Comparison of ENCODE assay signal across 8 mouse cellular contexts in the genomic region with DNA sequence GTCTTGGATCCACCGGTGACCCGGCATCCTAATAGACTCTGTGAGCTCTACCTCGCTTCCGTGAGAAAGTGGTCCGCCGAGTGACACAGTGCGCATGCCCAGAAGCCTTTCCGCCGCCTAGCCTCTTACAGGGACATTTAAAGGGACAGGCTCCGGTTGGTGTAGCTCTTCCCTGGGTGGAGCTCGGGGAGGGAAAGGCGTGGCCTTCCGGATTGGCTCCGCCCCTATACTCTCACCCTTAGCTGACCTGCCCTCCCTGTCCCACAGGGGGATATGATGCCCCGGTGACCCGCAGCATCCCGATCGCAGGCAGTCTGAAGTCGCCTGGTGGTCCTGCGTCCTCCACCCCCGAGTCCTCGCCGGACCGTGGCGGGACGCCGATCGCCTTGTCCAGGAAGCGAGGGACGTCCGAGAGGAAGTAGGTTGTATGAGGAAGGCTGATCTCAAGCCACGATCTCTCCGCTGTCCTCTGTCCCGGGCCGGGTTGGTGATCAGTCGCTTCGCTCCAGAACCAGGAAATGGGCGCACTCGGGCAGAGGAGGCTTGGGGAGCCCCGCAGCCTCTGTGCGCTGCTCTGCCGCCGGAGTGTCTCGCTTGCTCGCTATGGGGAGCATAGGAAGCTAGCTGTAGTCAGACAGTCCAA. TPM values are rescaled to one million over a fixed set of nuclear protein-coding genes. Genes with fewer than 3 reads are reported as not detected.
A peak's percentile ranks its signal among the peaks of the same experiment; 100 is the strongest.
DNase-seq lines count a peak whose midpoint lies in the region; ATAC-seq and TF ChIP-seq lines count a peak whose summit lies in the region.

A gene (minus strand): TSS at position 139 of the 643 bp plus-strand sequence.
A gene (plus strand): TSS at position 235 of the 643 bp plus-strand sequence.

- 0% methylated on average over 44 of the region's 45 CpGs for WGBS in forebrain, embryonic 13.5 days
- under 1% methylated on average over 45 of the region's 45 CpGs for WGBS in large intestine, adult 2 months
- 1% methylated on average over 45 of the region's 45 CpGs for WGBS in liver, postnatal 0 days (ENCODE audit: insufficient replicate concordance)
- under 1% methylated on average over 45 of the region's 45 CpGs for WGBS in neural tube, embryonic 14.5 days

- no peak within 1 kb of the TSS for H3K27ac ChIP-seq in ES-Bruce4 (ENCODE audit: insufficient read depth, low read length)
- no peak within 1 kb of the TSS for H3K27ac ChIP-seq in forebrain, embryonic 13.5 days
- H3K27ac ChIP-seq in liver, postnatal 0 days (ENCODE audit: low read depth), result peak within 1 kb of the TSS; percentile 91
- 0 out of 2 replicates have a peak within 1 kb of the TSS, but pooled peaks have one; percentile 40 for H3K27ac ChIP-seq in neural tube, embryonic 14.5 days (ENCODE audit: low read depth, low read length)

- intact Hi-C loops in heart, postnatal 10 days (cut with DNase I), result no loop called here

- no peaks in the 10 kb centered on the region for H3K9me3 ChIP-seq in ES-Bruce4 (replicated peaks; ENCODE audit: control insufficient read depth, insufficient read depth, low read length, poor library complexity, severe bottlenecking)
- no peaks in the 10 kb centered on the region for H3K9me3 ChIP-seq in forebrain, embryonic 13.5 days (replicated peaks)
- no peaks in the 10 kb centered on the region for H3K9me3 ChIP-seq in liver, postnatal 0 days (ENCODE audit: low read length)
- H3K9me3 ChIP-seq in neural tube, embryonic 14.5 days (ENCODE audit: control insufficient read depth, low read length), result no peaks in the 10 kb centered on the region

- no peaks in the 10 kb centered on the region for H3K36me3 ChIP-seq in ES-Bruce4 (ENCODE audit: control insufficient read depth, insufficient read depth, low read length, poor library complexity, severe bottlenecking)
- H3K36me3 ChIP-seq in forebrain, embryonic 13.5 days (ENCODE audit: poor library complexity, severe bottlenecking), result no peaks in the 10 kb centered on the region
- 0 out of 2 replicates have a peak, but pooled peaks cover 2% of the 10 kb centered on the region for H3K36me3 ChIP-seq in liver, postnatal 0 days (replicated peaks; ENCODE audit: insufficient read depth, low read length)
- H3K36me3 ChIP-seq in neural tube, embryonic 14.5 days (ENCODE audit: control insufficient read depth, insufficient read depth, low read length), result no peaks in the 10 kb centered on the region

- H3K4me2 ChIP-seq in forebrain, embryonic 13.5 days, result peak within 1 kb of the TSS; percentile 71
- H3K4me2 ChIP-seq in liver, postnatal 0 days (ENCODE audit: low read depth, low read length), result peak within 1 kb of the TSS; percentile 79
- H3K4me2 ChIP-seq in neural tube, embryonic 14.5 days (ENCODE audit: low read depth, low read length), result peak within 1 kb of the TSS; percentile 50

- peak; percentile 95 for TF ChIP-seq POLR2A in ES-Bruce4 (IDR thresholded peaks at IDR 0.05; ENCODE audit: insufficient read depth, low read length)

- 0 out of 2 replicates have a peak, but pooled peaks have one; percentile 36 for TF ChIP-seq EP300 in ES-Bruce4 (IDR thresholded peaks at IDR 0.05; ENCODE audit: insufficient read depth, low read depth, low read length)
- no peak for TF ChIP-seq EP300 in liver, postnatal 0 days (IDR thresholded peaks at IDR 0.05; ENCODE audit: low read depth)

- peak within 1 kb of the TSS; percentile 93 for H3K4me3 ChIP-seq in ES-Bruce4 (ENCODE audit: low read depth, low read length)
- H3K4me3 ChIP-seq in forebrain, embryonic 13.5 days, result peak within 1 kb of the TSS; percentile 80
- peak within 1 kb of the TSS; percentile 75 for H3K4me3 ChIP-seq in liver, postnatal 0 days (ENCODE audit: low read depth, low read length)
- H3K4me3 ChIP-seq in neural tube, embryonic 14.5 days (ENCODE audit: low read depth, low read length), result peak within 1 kb of the TSS; percentile 83

- no peak for TF ChIP-seq CTCF in ES-Bruce4 (IDR thresholded peaks at IDR 0.05; ENCODE audit: low read depth, low read length)
- TF ChIP-seq CTCF in liver, postnatal 0 days (IDR thresholded peaks at IDR 0.05; ENCODE audit: low read depth), result peak; percentile 20; the same call in 1 of the 2 replicates

- no peaks in the 10 kb centered on the region for H3K4me1 ChIP-seq in ES-Bruce4 (ENCODE audit: control insufficient read depth, insufficient read depth, low read length)
- H3K4me1 ChIP-seq in forebrain, embryonic 13.5 days, result peaks cover 7% of the 10 kb centered on the region
- peaks cover 11% of the 10 kb centered on the region for H3K4me1 ChIP-seq in liver, postnatal 0 days (ENCODE audit: insufficient read depth)
- 0 out of 2 replicates have a peak, but pooled peaks cover 4% of the 10 kb centered on the region for H3K4me1 ChIP-seq in neural tube, embryonic 14.5 days (ENCODE audit: control insufficient read depth, insufficient read depth, low read length)

- no peaks in the 10 kb centered on the region for H3K27me3 ChIP-seq in ES-Bruce4 (ENCODE audit: control insufficient read depth, insufficient read depth, low read length, poor library complexity, severe bottlenecking)
- H3K27me3 ChIP-seq in forebrain, embryonic 13.5 days, result no peaks in the 10 kb centered on the region
- H3K27me3 ChIP-seq in liver, postnatal 0 days (ENCODE audit: insufficient read depth, low read length), result no peaks in the 10 kb centered on the region
- H3K27me3 ChIP-seq in neural tube, embryonic 14.5 days (ENCODE audit: control insufficient read depth, insufficient read depth, low read length), result no peaks in the 10 kb centered on the region

- peak; percentile 94 for ATAC-seq in cerebellum, adult (ENCODE audit: insufficient number of reproducible peaks, low FRiP score, low TSS enrichment)
- ATAC-seq in forebrain, embryonic 13.5 days, result peak; percentile 99
- ATAC-seq in liver, postnatal 0 days, result peak; percentile 99
- ATAC-seq in neural tube, embryonic 14.5 days (ENCODE audit: low read depth), result peak; percentile 99

- peak; percentile 95 for DNase-seq in heart, postnatal 10 days
- peak; percentile 89 for DNase-seq in large intestine, adult 2 months (ENCODE audit: low read depth, low spot score)
- peak; percentile 94 for DNase-seq in liver, postnatal 0 days
- peak; percentile 93 for DNase-seq in testis, postnatal 10 days (ENCODE audit: low spot score)

- H3K9ac ChIP-seq in ES-Bruce4 (ENCODE audit: low read depth, poor library complexity, severe bottlenecking), result peak within 1 kb of the TSS; percentile 44
- H3K9ac ChIP-seq in forebrain, embryonic 13.5 days, result peak within 1 kb of the TSS; percentile 73
- H3K9ac ChIP-seq in liver, postnatal 0 days (replicated peaks), result peak within 1 kb of the TSS; percentile 70
- peak within 1 kb of the TSS; percentile 58 for H3K9ac ChIP-seq in neural tube, embryonic 14.5 days (replicated peaks; ENCODE audit: low read depth, low read length)

RNA-seq across cellular contexts. Expression of the first gene that starts in this region (rescaled TPM):
- 4.5 and 7.3 TPM in 2 replicates for polyA plus RNA-seq in ES-Bruce4 (2011; ENCODE audit: insufficient read depth, insufficient read length, low read depth, missing spikeins)
- 5.5 and 6.8 TPM in 2 replicates for polyA plus RNA-seq in forebrain, embryonic 13.5 days (2015; fragmentation: Nextera tagmentation; extraction: Ambion mirVana)
- 1 to 10 TPM; 2.9 to 3.1 TPM for total RNA-seq in heart, postnatal 10 days (2021)
- polyA plus RNA-seq in large intestine, adult 2 months (2012; rRNA removed), result 2.8 and 2.9 TPM in 2 replicates
- 1.9 and 2.0 TPM in 2 replicates for polyA plus RNA-seq in liver, postnatal 0 days (2015; fragmentation: Nextera tagmentation; extraction: Ambion mirVana)
- 7.1 and 8.4 TPM in 2 replicates for polyA plus RNA-seq in neural tube, embryonic 14.5 days (2014; fragmentation: Nextera tagmentation; extraction: Ambion mirVana)

RNA-seq across cellular contexts. Expression of the second gene that starts in this region (rescaled TPM):
- 1.8 and 2.4 TPM in 2 replicates for polyA plus RNA-seq in ES-Bruce4 (2011; ENCODE audit: insufficient read depth, insufficient read length, low read depth, missing spikeins)
- 1.7 and 1.8 TPM in 2 replicates for polyA plus RNA-seq in forebrain, embryonic 13.5 days (2015; fragmentation: Nextera tagmentation; extraction: Ambion mirVana)
- 1 to 10 TPM; 6.3 to 8.4 TPM for total RNA-seq in heart, postnatal 10 days (2021)
- 16.9 and 24.4 TPM in 2 replicates for polyA plus RNA-seq in large intestine, adult 2 months (2012; rRNA removed)
- polyA plus RNA-seq in liver, postnatal 0 days (2015; fragmentation: Nextera tagmentation; extraction: Ambion mirVana), result 5.0 and 5.6 TPM in 2 replicates
- polyA plus RNA-seq in neural tube, embryonic 14.5 days (2014; fragmentation: Nextera tagmentation; extraction: Ambion mirVana), result 1.2 and 1.5 TPM in 2 replicates

Comparison
In these comparisons a context has a peak if more than half of its experiments do, and no peak if none do; other contexts are left out.
1. H3K27ac ChIP-seq: peak in liver, postnatal 0 days (single experiment) and neural tube, embryonic 14.5 days (single experiment); none in ES-Bruce4 (single experiment) and forebrain, embryonic 13.5 days (single experiment).
2. Peak in every context shown above with its lines, with median percentiles within 50 percentile points of each other: H3K4me3 ChIP-seq, H3K9ac ChIP-seq, ATAC-seq, H3K4me2 ChIP-seq and DNase-seq.